Mouse (Mus musculus): ENCODE results near the gene Gm21992. TPM values are rescaled to one million over a fixed set of nuclear protein-coding genes. Genes with fewer than 3 reads are reported as not detected.

Gm21992 gene
- total and polyA plus RNA-seq, 3 experiments = 1.7 to 40.1 (median 11.2) TPM

DNA sequence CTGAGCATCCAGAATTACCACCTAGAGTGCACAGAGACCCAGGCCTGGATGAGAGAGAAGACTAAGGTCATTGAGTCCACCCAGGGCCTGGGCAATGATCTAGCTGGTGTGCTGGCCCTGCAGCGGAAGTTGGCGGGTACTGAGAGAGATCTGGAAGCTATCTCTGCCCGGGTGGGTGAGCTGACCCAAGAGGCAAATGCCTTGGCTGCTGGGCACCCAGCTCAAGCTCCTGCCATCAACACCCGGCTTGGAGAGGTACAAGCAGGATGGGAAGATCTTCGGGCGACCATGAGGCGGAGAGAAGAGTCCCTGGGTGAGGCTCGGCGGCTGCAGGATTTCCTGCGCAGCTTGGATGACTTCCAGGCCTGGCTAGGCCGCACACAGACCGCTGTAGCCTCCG, 73.5 kb downstream of the Gm21992 start:
- TF ChIP-seq GATA2 (IDR thresholded peaks at IDR 0.05; ENCODE audit: borderline replicate concordance, low read depth, low read length) (no peak), GATA1 (IDR thresholded peaks at IDR 0.05; ENCODE audit: borderline replicate concordance, low read length) (no peak), POLR2AphosphoS5 (IDR thresholded peaks at IDR 0.05; ENCODE audit: insufficient replicate concordance, low read depth, low read length) (no peak), CTCF (IDR thresholded peaks at IDR 0.05; ENCODE audit: low read depth, low read length) (no peak)
- Histone ChIP-seq H3K4me1 (ENCODE audit: insufficient read depth, low read depth, low read length) (no peaks in the 10 kb centered on the region), H3K27me3 (ENCODE audit: insufficient read depth, low read length) (peaks cover 28% of the 10 kb centered on the region; the same call in 1 of the 2 replicates), H3K36me3 (replicated peaks) (no peaks in the 10 kb centered on the region), H3K4me3 (ENCODE audit: low read depth, low read length) (no peak overlapping the region), H3K9me3 (replicated peaks) (no peaks in the 10 kb centered on the region)
- no peak for DNase-seq (ENCODE audit: low spot score)
- no peak for ATAC-seq (ENCODE audit: extremely low read depth, insufficient number of reproducible peaks, low FRiP score, poor library complexity, severe bottlenecking)

- TF ChIP-seq POLR2AphosphoS5 (IDR thresholded peaks at IDR 0.05; ENCODE audit: insufficient replicate concordance, low read depth, low read length) (no peak), TAL1 (conservative IDR thresholded peaks at IDR 0.05; ENCODE audit: low read depth, low read length) (no peak), GATA2 (IDR thresholded peaks at IDR 0.05; ENCODE audit: borderline replicate concordance, low read depth, low read length) (no peak), CTCF (IDR thresholded peaks at IDR 0.05; ENCODE audit: low read depth, low read length) (no peak), GATA1 (IDR thresholded peaks at IDR 0.05; ENCODE audit: borderline replicate concordance, low read length) (no peak)
These were observed 78.4 kb downstream of the Gm21992 start for GRCm38 (mm10) chr19:4733052-4733451.

DNA sequence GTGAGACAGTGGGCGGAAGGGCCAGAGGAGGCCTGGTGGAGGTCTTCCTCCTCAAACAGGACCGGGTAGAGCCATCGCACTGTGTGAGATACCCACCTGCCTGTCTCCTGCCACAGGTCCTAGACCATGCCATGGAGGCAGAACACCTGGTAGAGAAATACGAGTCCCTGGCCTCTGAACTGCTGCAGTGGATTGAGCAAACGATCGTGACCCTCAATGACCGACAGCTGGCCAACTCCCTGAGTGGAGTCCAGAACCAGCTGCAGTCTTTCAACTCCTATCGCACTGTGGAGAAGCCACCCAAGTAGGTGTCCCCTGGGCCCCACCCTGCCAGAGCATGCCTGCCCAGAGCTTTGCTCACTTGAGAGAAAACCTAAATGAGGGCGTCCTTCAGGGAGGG, 82.2 kb downstream of the Gm21992 start:
- peaks cover 33% of the 10 kb centered on the region for H3K27me3 ChIP-seq (ENCODE audit: insufficient read depth, low read length)

More at GRCm38 (mm10) chr19:4733052-4733451, 78.4 kb downstream of the Gm21992 start:
- DNase-seq (ENCODE audit: low spot score) (no peak), ATAC-seq (ENCODE audit: extremely low read depth, insufficient number of reproducible peaks, low FRiP score, poor library complexity, severe bottlenecking) (no peak)
- Histone ChIP-seq H3K4me1 (ENCODE audit: insufficient read depth, low read depth, low read length) (no peaks in the 10 kb centered on the region), H3K9me3 (replicated peaks) (no peaks in the 10 kb centered on the region), H3K36me3 (replicated peaks) (no peaks in the 10 kb centered on the region), H3K27me3 (ENCODE audit: insufficient read depth, low read length) (peaks cover 32% of the 10 kb centered on the region), H3K4me3 (ENCODE audit: low read depth, low read length) (no peak overlapping the region)

DNA sequence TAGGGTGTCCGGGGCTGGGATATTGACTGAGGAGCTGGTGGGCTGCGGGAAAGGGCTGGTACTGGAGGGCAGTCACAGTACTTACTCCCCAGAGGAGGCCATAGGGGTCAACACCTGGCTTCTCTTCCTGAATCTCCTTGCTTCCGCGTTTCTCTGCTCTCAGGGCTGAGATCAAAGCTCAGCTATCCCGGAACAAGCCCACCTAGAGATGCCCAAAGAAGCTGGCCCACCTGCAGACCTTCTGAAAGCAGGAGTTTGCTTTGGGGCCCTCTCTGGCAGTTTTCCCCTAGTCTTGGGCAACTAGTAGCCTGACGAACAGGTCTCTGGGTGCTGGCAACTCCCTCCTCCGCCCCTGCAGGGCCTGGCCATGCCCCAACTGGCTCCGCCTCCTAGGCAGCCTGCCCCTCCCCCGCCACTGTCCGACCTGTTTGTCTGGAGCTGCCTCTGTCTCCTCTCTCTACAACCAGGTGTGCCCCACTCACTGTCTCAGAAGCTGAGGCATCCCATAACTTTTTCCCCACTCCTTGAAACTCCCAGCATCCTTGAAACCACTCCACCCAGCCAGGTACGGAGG, 90.7 kb downstream of the Gm21992 start:
- TF ChIP-seq CTCF (IDR thresholded peaks at IDR 0.05; ENCODE audit: low read depth, low read length) = no peak
- TF ChIP-seq GATA1 (IDR thresholded peaks at IDR 0.05; ENCODE audit: borderline replicate concordance, low read length) = no peak
- TF ChIP-seq GATA2 (IDR thresholded peaks at IDR 0.05; ENCODE audit: borderline replicate concordance, low read depth, low read length) = no peak
- no peak for TF ChIP-seq TAL1 (conservative IDR thresholded peaks at IDR 0.05; ENCODE audit: low read depth, low read length)
- TF ChIP-seq POLR2AphosphoS5 (IDR thresholded peaks at IDR 0.05; ENCODE audit: insufficient replicate concordance, low read depth, low read length) = no peak
- H3K27me3 ChIP-seq (ENCODE audit: insufficient read depth, low read length) = peaks cover 23% of the 10 kb centered on the region; the same call in 1 of the 2 replicates
- no peak for ATAC-seq (ENCODE audit: extremely low read depth, insufficient number of reproducible peaks, low FRiP score, poor library complexity, severe bottlenecking)

More for the DNA sequence above, 82.2 kb downstream of the Gm21992 start:
- TF ChIP-seq GATA2 (IDR thresholded peaks at IDR 0.05; ENCODE audit: borderline replicate concordance, low read depth, low read length) (no peak), CTCF (IDR thresholded peaks at IDR 0.05; ENCODE audit: low read depth, low read length) (no peak), TAL1 (conservative IDR thresholded peaks at IDR 0.05; ENCODE audit: low read depth, low read length) (no peak), POLR2AphosphoS5 (IDR thresholded peaks at IDR 0.05; ENCODE audit: insufficient replicate concordance, low read depth, low read length) (no peak), GATA1 (IDR thresholded peaks at IDR 0.05; ENCODE audit: borderline replicate concordance, low read length) (no peak)
- H3K4me3 ChIP-seq (ENCODE audit: low read depth, low read length) = no peak overlapping the region
- H3K36me3 ChIP-seq (replicated peaks) = no peaks in the 10 kb centered on the region
- no peaks in the 10 kb centered on the region for H3K4me1 ChIP-seq (ENCODE audit: insufficient read depth, low read depth, low read length)
- H3K9me3 ChIP-seq (replicated peaks) = no peaks in the 10 kb centered on the region
- no peak for ATAC-seq (ENCODE audit: extremely low read depth, insufficient number of reproducible peaks, low FRiP score, poor library complexity, severe bottlenecking)
- DNase-seq (ENCODE audit: low spot score) = no peak

GRCm38 (mm10) chr19:4720112-4720511, 91.3 kb downstream of the Gm21992 start:
- ATAC-seq (ENCODE audit: extremely low read depth, insufficient number of reproducible peaks, low FRiP score, poor library complexity, severe bottlenecking) (no peak), DNase-seq (ENCODE audit: low spot score) (no peak)
- Histone ChIP-seq H3K4me1 (ENCODE audit: insufficient read depth, low read depth, low read length) (peaks cover 10% of the 10 kb centered on the region), H3K9me3 (replicated peaks) (no peaks in the 10 kb centered on the region), H3K36me3 (replicated peaks) (no peaks in the 10 kb centered on the region), H3K27me3 (ENCODE audit: insufficient read depth, low read length) (peaks cover 23% of the 10 kb centered on the region; the same call in 1 of the 2 replicates), H3K4me3 (ENCODE audit: low read depth, low read length) (no peak overlapping the region)
- TF ChIP-seq GATA2 (IDR thresholded peaks at IDR 0.05; ENCODE audit: borderline replicate concordance, low read depth, low read length) = no peak
- TF ChIP-seq GATA1 (IDR thresholded peaks at IDR 0.05; ENCODE audit: borderline replicate concordance, low read length) = no peak
- no peak for TF ChIP-seq POLR2AphosphoS5 (IDR thresholded peaks at IDR 0.05; ENCODE audit: insufficient replicate concordance, low read depth, low read length)
- no peak for TF ChIP-seq TAL1 (conservative IDR thresholded peaks at IDR 0.05; ENCODE audit: low read depth, low read length)
- no peak for TF ChIP-seq CTCF (IDR thresholded peaks at IDR 0.05; ENCODE audit: low read depth, low read length)

More for the DNA sequence above, 90.7 kb downstream of the Gm21992 start:
- H3K36me3 ChIP-seq (replicated peaks) = no peaks in the 10 kb centered on the region
- H3K9me3 ChIP-seq (replicated peaks) = no peaks in the 10 kb centered on the region
- H3K4me1 ChIP-seq (ENCODE audit: insufficient read depth, low read depth, low read length) = peaks cover 10% of the 10 kb centered on the region
- no peak for DNase-seq (ENCODE audit: low spot score)
- no peak overlapping the region for H3K4me3 ChIP-seq (ENCODE audit: low read depth, low read length)

DNA sequence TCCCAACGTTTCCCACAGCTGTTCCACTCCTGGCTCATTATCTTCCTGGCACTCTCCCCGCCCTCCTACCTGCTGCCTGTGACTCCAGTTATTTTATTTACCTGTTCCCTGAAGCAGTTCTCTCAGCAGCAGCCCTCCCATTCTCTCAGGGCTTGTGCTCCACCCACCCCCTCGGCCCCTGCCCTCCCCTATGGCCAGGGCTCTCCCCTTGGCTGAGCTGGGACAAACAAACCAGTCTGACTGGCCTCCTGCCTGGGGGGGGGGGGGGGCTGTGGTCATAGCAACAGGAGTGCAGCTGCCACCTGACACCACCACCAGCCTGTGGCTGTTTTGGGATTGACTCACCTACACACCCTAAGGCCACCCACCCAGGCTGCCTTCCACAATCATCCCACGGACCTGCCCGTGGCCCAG, 92.1 kb downstream of the Gm21992 start:
- H3K4me1 ChIP-seq (ENCODE audit: insufficient read depth, low read depth, low read length) = peaks cover 10% of the 10 kb centered on the region
- peaks cover 23% of the 10 kb centered on the region; the same call in 1 of the 2 replicates for H3K27me3 ChIP-seq (ENCODE audit: insufficient read depth, low read length)
- H3K36me3 ChIP-seq (replicated peaks) = no peaks in the 10 kb centered on the region
- DNase-seq (ENCODE audit: low spot score) = no peak
- ATAC-seq (ENCODE audit: extremely low read depth, insufficient number of reproducible peaks, low FRiP score, poor library complexity, severe bottlenecking) = no peak
- no peak overlapping the region for H3K4me3 ChIP-seq (ENCODE audit: low read depth, low read length)
- H3K9me3 ChIP-seq (replicated peaks) = no peaks in the 10 kb centered on the region
- no peak for TF ChIP-seq CTCF (IDR thresholded peaks at IDR 0.05; ENCODE audit: low read depth, low read length)
- TF ChIP-seq TAL1 (conservative IDR thresholded peaks at IDR 0.05; ENCODE audit: low read depth, low read length) = no peak
- TF ChIP-seq GATA1 (IDR thresholded peaks at IDR 0.05; ENCODE audit: borderline replicate concordance, low read length) = no peak
- no peak for TF ChIP-seq GATA2 (IDR thresholded peaks at IDR 0.05; ENCODE audit: borderline replicate concordance, low read depth, low read length)
